Mouse (Mus musculus): ENCODE data around the gene 1700069L16Rik.

The 1700069L16Rik gene

GRCm38 (mm10) chr5:113644520-113644919, 80.1 kb downstream of the 1700069L16Rik start:
- no peak for DNase-seq (ENCODE audit: low spot score in 2 of 2)

GRCm38 (mm10) chr5:113643107-113643848, 81.3 kb downstream of the 1700069L16Rik start:
- peak in 1 of 2 experiments; percentile 55 for DNase-seq (ENCODE audit: low spot score in 2 of 2)

Measured in cerebellum, postnatal 4 days (tissue).